Mouse (Mus musculus): Measurements from ENCODE around the gene Rtkn2. TPM values are rescaled to one million over a fixed set of nuclear protein-coding genes. Genes with fewer than 3 reads are reported as not detected.

Rtkn2 gene
- 8.1 and 10.0 TPM in 2 replicates for polyA plus RNA-seq (2015; fragmentation: Nextera tagmentation; extraction: Ambion mirVana)

- Histone ChIP-seq H3K36me3 (ENCODE audit: control insufficient read depth, insufficient read depth) (no peaks in the 10 kb centered on the region), H3K4me3 (replicated peaks; ENCODE audit: low read length) (peak within 1 kb of the TSS; percentile 76), H3K9ac (replicated peaks; ENCODE audit: low read depth, low read length) (peak within 1 kb of the TSS; percentile 71), H3K4me2 (ENCODE audit: low read length) (peak within 1 kb of the TSS; percentile 100), H3K9me3 (ENCODE audit: control insufficient read depth, low read length) (no peaks in the 10 kb centered on the region), H3K4me1 (replicated peaks; ENCODE audit: control insufficient read depth, insufficient read depth, low read length) (peaks cover 8% of the 10 kb centered on the region), H3K27me3 (replicated peaks; ENCODE audit: control insufficient read depth, insufficient read depth, low read length) (no peaks in the 10 kb centered on the region), H3K27ac (ENCODE audit: low read length) (peak within 1 kb of the TSS; percentile 42)
- ATAC-seq: peak; percentile 99
- 0% methylated on average over 57 of the region's 57 CpGs for WGBS
Measured at GRCm38 (mm10) chr10:67979401-67980157, at the start of gene Rtkn2. Gene Rtkn2, plus strand, starts transcription at chr10:67979570.

GRCm38 (mm10) chr10:67931328-67931727 lies 48.0 kb upstream of the Rtkn2 start:
- no peaks in the 10 kb centered on the region for H3K9me3 ChIP-seq (ENCODE audit: control insufficient read depth, low read length)
- no peak for ATAC-seq

GRCm38 (mm10) chr10:67932780-67933179 lies 46.6 kb upstream of the Rtkn2 start:
- Histone ChIP-seq H3K9me3 (ENCODE audit: control insufficient read depth, low read length) (no peaks in the 10 kb centered on the region), H3K9ac (replicated peaks; ENCODE audit: low read depth, low read length) (no peak overlapping the region), H3K4me3 (replicated peaks; ENCODE audit: low read length) (no peak overlapping the region), H3K36me3 (ENCODE audit: control insufficient read depth, insufficient read depth) (no peaks in the 10 kb centered on the region), H3K4me1 (replicated peaks; ENCODE audit: control insufficient read depth, insufficient read depth, low read length) (no peaks in the 10 kb centered on the region), H3K27ac (ENCODE audit: low read length) (no peak overlapping the region), H3K27me3 (replicated peaks; ENCODE audit: control insufficient read depth, insufficient read depth, low read length) (no peaks in the 10 kb centered on the region), H3K4me2 (ENCODE audit: low read length) (no peak overlapping the region)
- 93% methylated on average over 11 of the region's 11 CpGs for WGBS
- ATAC-seq: no peak

More at GRCm38 (mm10) chr10:67931328-67931727, 48.0 kb upstream of the Rtkn2 start:
- Histone ChIP-seq H3K9ac (replicated peaks; ENCODE audit: low read depth, low read length) (no peak overlapping the region), H3K4me1 (replicated peaks; ENCODE audit: control insufficient read depth, insufficient read depth, low read length) (no peaks in the 10 kb centered on the region), H3K27me3 (replicated peaks; ENCODE audit: control insufficient read depth, insufficient read depth, low read length) (no peaks in the 10 kb centered on the region), H3K36me3 (ENCODE audit: control insufficient read depth, insufficient read depth) (no peaks in the 10 kb centered on the region), H3K4me2 (ENCODE audit: low read length) (no peak overlapping the region), H3K27ac (ENCODE audit: low read length) (no peak overlapping the region), H3K4me3 (replicated peaks; ENCODE audit: low read length) (no peak overlapping the region)
- 82% methylated on average over 4 of the region's 4 CpGs for WGBS

- WGBS: 76% methylated on average over 4 of the region's 4 CpGs
- Histone ChIP-seq H3K4me1 (replicated peaks; ENCODE audit: control insufficient read depth, insufficient read depth, low read length) (no peaks in the 10 kb centered on the region), H3K4me2 (ENCODE audit: low read length) (no peak overlapping the region), H3K27ac (ENCODE audit: low read length) (no peak overlapping the region), H3K4me3 (replicated peaks; ENCODE audit: low read length) (no peak overlapping the region), H3K9me3 (ENCODE audit: control insufficient read depth, low read length) (no peaks in the 10 kb centered on the region), H3K9ac (replicated peaks; ENCODE audit: low read depth, low read length) (no peak overlapping the region), H3K27me3 (replicated peaks; ENCODE audit: control insufficient read depth, insufficient read depth, low read length) (no peaks in the 10 kb centered on the region), H3K36me3 (ENCODE audit: control insufficient read depth, insufficient read depth) (no peaks in the 10 kb centered on the region)
- no peak for ATAC-seq
Measured at GRCm38 (mm10) chr10:67936944-67937343, 42.4 kb upstream of the Rtkn2 start.

GRCm38 (mm10) chr10:67937775-67938174 lies 41.6 kb upstream of the Rtkn2 start:
- 88% methylated on average over 5 of the region's 5 CpGs for WGBS
- H3K27ac ChIP-seq (ENCODE audit: low read length): no peak overlapping the region
- no peak overlapping the region for H3K4me2 ChIP-seq (ENCODE audit: low read length)
- no peaks in the 10 kb centered on the region for H3K4me1 ChIP-seq (replicated peaks; ENCODE audit: control insufficient read depth, insufficient read depth, low read length)
- H3K36me3 ChIP-seq (ENCODE audit: control insufficient read depth, insufficient read depth): no peaks in the 10 kb centered on the region
- H3K9ac ChIP-seq (replicated peaks; ENCODE audit: low read depth, low read length): no peak overlapping the region
- ATAC-seq: no peak
- H3K27me3 ChIP-seq (replicated peaks; ENCODE audit: control insufficient read depth, insufficient read depth, low read length): no peaks in the 10 kb centered on the region
- H3K9me3 ChIP-seq (ENCODE audit: control insufficient read depth, low read length): no peaks in the 10 kb centered on the region
- H3K4me3 ChIP-seq (replicated peaks; ENCODE audit: low read length): no peak overlapping the region

GRCm38 (mm10) chr10:67939546-67939945 lies 39.8 kb upstream of the Rtkn2 start:
- no peaks in the 10 kb centered on the region for H3K36me3 ChIP-seq (ENCODE audit: control insufficient read depth, insufficient read depth)
- H3K9me3 ChIP-seq (ENCODE audit: control insufficient read depth, low read length): no peaks in the 10 kb centered on the region
- no peak overlapping the region for H3K27ac ChIP-seq (ENCODE audit: low read length)
- 80% methylated on average over 12 of the region's 12 CpGs for WGBS
- H3K4me3 ChIP-seq (replicated peaks; ENCODE audit: low read length): no peak overlapping the region
- ATAC-seq: no peak
- no peaks in the 10 kb centered on the region for H3K27me3 ChIP-seq (replicated peaks; ENCODE audit: control insufficient read depth, insufficient read depth, low read length)
- H3K4me1 ChIP-seq (replicated peaks; ENCODE audit: control insufficient read depth, insufficient read depth, low read length): no peaks in the 10 kb centered on the region
- H3K4me2 ChIP-seq (ENCODE audit: low read length): no peak overlapping the region
- H3K9ac ChIP-seq (replicated peaks; ENCODE audit: low read depth, low read length): no peak overlapping the region

- 81% methylated on average over 4 of the region's 4 CpGs for WGBS
- ATAC-seq: no peak
- Histone ChIP-seq H3K4me2 (ENCODE audit: low read length) (no peak overlapping the region), H3K9ac (replicated peaks; ENCODE audit: low read depth, low read length) (no peak overlapping the region), H3K9me3 (ENCODE audit: control insufficient read depth, low read length) (no peaks in the 10 kb centered on the region), H3K27ac (ENCODE audit: low read length) (no peak overlapping the region), H3K4me1 (replicated peaks; ENCODE audit: control insufficient read depth, insufficient read depth, low read length) (no peaks in the 10 kb centered on the region), H3K27me3 (replicated peaks; ENCODE audit: control insufficient read depth, insufficient read depth, low read length) (no peaks in the 10 kb centered on the region), H3K36me3 (ENCODE audit: control insufficient read depth, insufficient read depth) (no peaks in the 10 kb centered on the region), H3K4me3 (replicated peaks; ENCODE audit: low read length) (no peak overlapping the region)
Measured at GRCm38 (mm10) chr10:67943513-67943912, 35.9 kb upstream of the Rtkn2 start.

- 83% methylated on average over 8 of the region's 8 CpGs for WGBS
- no peak for ATAC-seq
Measured at GRCm38 (mm10) chr10:67950059-67950748, 29.2 kb upstream of the Rtkn2 start.

GRCm38 (mm10) chr10:67951690-67952089 lies 27.7 kb upstream of the Rtkn2 start:
- Histone ChIP-seq H3K9ac (replicated peaks; ENCODE audit: low read depth, low read length) (no peak overlapping the region), H3K27me3 (replicated peaks; ENCODE audit: control insufficient read depth, insufficient read depth, low read length) (no peaks in the 10 kb centered on the region), H3K9me3 (ENCODE audit: control insufficient read depth, low read length) (no peaks in the 10 kb centered on the region), H3K4me1 (replicated peaks; ENCODE audit: control insufficient read depth, insufficient read depth, low read length) (no peaks in the 10 kb centered on the region), H3K4me3 (replicated peaks; ENCODE audit: low read length) (no peak overlapping the region), H3K36me3 (ENCODE audit: control insufficient read depth, insufficient read depth) (no peaks in the 10 kb centered on the region), H3K4me2 (ENCODE audit: low read length) (no peak overlapping the region), H3K27ac (ENCODE audit: low read length) (no peak overlapping the region)
- no peak for ATAC-seq
- WGBS: 88% methylated on average over 4 of the region's 4 CpGs

More at GRCm38 (mm10) chr10:67950059-67950748, 29.2 kb upstream of the Rtkn2 start:
- Histone ChIP-seq H3K4me3 (replicated peaks; ENCODE audit: low read length) (no peak overlapping the region), H3K4me2 (ENCODE audit: low read length) (no peak overlapping the region), H3K27ac (ENCODE audit: low read length) (no peak overlapping the region), H3K9ac (replicated peaks; ENCODE audit: low read depth, low read length) (no peak overlapping the region), H3K4me1 (replicated peaks; ENCODE audit: control insufficient read depth, insufficient read depth, low read length) (no peaks in the 10 kb centered on the region), H3K27me3 (replicated peaks; ENCODE audit: control insufficient read depth, insufficient read depth, low read length) (no peaks in the 10 kb centered on the region), H3K9me3 (ENCODE audit: control insufficient read depth, low read length) (no peaks in the 10 kb centered on the region), H3K36me3 (ENCODE audit: control insufficient read depth, insufficient read depth) (no peaks in the 10 kb centered on the region)
